Mouse (Mus musculus): ENCODE measurements around the gene Iars. TPM values are rescaled to one million over a fixed set of nuclear protein-coding genes. Genes with fewer than 3 reads are reported as not detected.
"Not testable (repeated sequence)": the region's sequence is repeated elsewhere in the genome, so short reads cannot be mapped to it uniquely, and the experiment has no call there.

Iars gene
- total RNA-seq, 2 experiments from 2014 or later = 68.4 to 68.7 TPM

DNA sequence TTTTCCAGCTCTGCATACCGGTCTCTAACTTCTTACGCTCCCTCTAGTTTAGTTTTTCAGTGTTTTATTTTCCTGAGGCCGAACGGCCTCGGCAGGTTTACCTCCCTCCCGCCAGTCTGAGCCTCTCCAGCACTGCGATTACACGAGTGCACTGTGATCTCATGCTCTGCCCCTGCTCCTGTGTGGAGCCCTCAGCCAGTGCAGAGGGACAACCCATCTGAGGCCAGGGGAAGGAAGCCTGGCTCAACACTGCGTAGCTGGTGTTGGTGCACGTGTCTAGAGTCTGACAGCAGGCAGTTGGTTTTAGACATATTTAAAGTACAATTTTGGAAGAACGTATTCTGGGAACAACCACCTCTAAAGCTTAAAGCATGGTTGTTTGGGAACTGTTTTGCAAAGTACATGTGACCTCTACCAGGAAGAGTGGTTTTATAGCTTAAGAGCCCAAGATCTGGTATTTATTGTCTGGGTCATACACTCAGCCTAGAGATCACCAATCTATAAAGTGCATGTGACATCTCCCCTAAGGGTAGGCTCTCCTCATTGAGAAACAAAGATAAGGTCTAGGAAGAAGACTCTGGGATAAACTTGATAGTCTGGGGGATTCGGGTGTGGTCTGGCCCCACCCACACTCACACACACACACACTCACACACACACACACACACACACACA lies 30.3 kb downstream of the Iars start:
- no peak for DNase-seq
- intact Hi-C loops (cut with DNase I) = no loop called here

DNA sequence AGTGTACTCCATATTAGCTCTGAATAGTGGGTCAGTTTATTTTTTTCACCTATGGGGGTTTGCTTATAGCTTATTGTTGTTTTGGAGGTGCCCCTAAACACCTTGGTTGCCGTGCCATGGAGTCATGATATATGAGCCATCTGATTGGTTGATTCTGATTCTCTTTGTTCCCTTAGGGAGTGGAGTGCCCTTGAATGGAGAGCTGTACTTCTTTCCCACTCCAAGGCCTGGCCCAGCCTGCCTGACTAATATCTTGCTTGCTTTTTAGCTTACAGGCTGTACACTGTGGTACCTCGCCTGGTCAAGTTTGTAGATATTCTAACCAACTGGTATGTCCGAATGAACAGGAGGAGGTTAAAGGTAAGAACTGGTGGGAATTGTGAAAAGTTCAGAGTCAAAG lies 37.4 kb downstream of the Iars start:
- no peak for DNase-seq
- intact Hi-C loops (cut with DNase I) = no loop called here

- intact Hi-C loops (cut with DNase I) = no loop called here
- DNase-seq = no peak
Observed at GRCm38 (mm10) chr13:49736430-49736829, 54.5 kb downstream of the Iars start.

GRCm38 (mm10) chr13:49738011-49738410 lies 56.1 kb downstream of the Iars start:
- no peak for DNase-seq
- intact Hi-C loops (cut with DNase I) = no loop called here

- intact Hi-C loops (cut with DNase I) = no loop called here
- no peak for DNase-seq
Observed at GRCm38 (mm10) chr13:49741285-49742040, 59.6 kb downstream of the Iars start.

GRCm38 (mm10) chr13:49756591-49756990 lies 74.7 kb downstream of the Iars start:
- DNase-seq = no peak
- intact Hi-C loops (cut with DNase I) = no loop called here

- intact Hi-C loops (cut with DNase I) = no loop called here
- DNase-seq = no peak
Observed at GRCm38 (mm10) chr13:49757966-49758365, 76.1 kb downstream of the Iars start.

DNA sequence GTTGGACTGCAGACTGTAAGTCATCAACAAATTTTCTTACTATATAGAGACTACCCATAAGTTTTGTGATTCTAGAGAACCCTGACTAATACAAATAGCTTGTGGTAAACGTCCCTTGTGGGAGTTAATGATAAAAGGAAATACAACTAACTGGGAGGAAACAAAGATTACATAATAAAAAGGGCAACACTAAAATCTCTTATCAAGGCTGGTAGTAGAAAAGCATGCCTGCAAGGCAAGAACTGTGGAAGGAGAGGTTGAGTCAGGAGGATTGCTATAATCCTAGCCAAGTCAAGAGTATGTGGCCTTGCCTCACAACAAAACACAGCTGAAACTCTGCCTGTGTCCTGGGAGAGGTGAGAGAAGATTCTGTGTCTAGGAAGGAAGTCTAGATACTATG lies 78.8 kb downstream of the Iars start:
- intact Hi-C loops (cut with DNase I) = no loop called here
- DNase-seq = no peak

DNA sequence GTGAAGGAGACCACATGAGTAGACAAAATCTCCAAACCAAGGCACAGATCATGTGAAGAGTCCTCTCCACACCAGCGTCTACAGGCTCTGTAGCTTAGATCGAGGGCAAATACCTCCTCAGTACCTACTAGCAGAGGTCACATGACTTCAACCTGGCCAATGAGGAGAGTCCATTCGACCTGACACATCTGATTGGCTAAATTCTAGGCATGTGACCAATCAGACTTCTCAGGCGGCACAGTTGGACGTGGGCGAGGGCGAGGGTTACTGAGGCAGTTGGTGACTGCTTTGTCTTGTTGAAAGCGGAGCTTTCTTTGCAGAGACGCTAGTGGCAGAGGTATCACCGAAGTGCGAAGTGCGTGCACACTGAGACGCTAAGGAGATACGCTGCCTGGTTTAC lies 80.3 kb downstream of the Iars start:
- intact Hi-C loops (cut with DNase I) = no loop called here

GRCm38 (mm10) chr13:49765306-49765705 lies 83.4 kb downstream of the Iars start:
- intact Hi-C loops (cut with DNase I) = no loop called here
- DNase-seq = no peak

More for the DNA sequence above, 80.3 kb downstream of the Iars start:
- no peak for DNase-seq

- no peak for DNase-seq
- intact Hi-C loops (cut with DNase I) = no loop called here
Observed at GRCm38 (mm10) chr13:49766269-49766668, 84.4 kb downstream of the Iars start.

GRCm38 (mm10) chr13:49768048-49768447 lies 86.1 kb downstream of the Iars start:
- intact Hi-C loops (cut with DNase I) = no loop called here

GRCm38 (mm10) chr13:49769111-49769510 lies 87.2 kb downstream of the Iars start:
- intact Hi-C loops (cut with DNase I) = no loop called here
- DNase-seq = no peak

More at GRCm38 (mm10) chr13:49768048-49768447, 86.1 kb downstream of the Iars start:
- DNase-seq = no peak

- intact Hi-C loops (cut with DNase I); DNase-seq: not testable (repeated sequence)
Observed at GRCm38 (mm10) chr13:49771536-49771935, 89.6 kb downstream of the Iars start.

Other genes with a start within 250 kb of the Iars start
- gene Tes3-ps, start 188.8 kb upstream of the Iars start, total RNA-seq (2021) = 1 to 10 TPM; 1.1 to 1.5 TPM
- gene Ecm2, start 177.3 kb upstream of the Iars start, total RNA-seq (2021) = 10 to 100 TPM; 14.2 to 14.5 TPM
- gene Aspn, start 137.7 kb upstream of the Iars start, total RNA-seq (2021) = 10 to 100 TPM; 21.3 to 29.7 TPM
- 1 to 10 TPM; 1.6 to 1.8 TPM for gene Omd, start 99.6 kb upstream of the Iars start, total RNA-seq (2021)
- 10 to 100 TPM; 78.1 to 94.6 TPM for gene Ogn, start 74.1 kb upstream of the Iars start, total RNA-seq (2021)
- 1 to 10 TPM; 1.8 to 3.1 TPM for gene Cenpp, start 29.3 kb upstream of the Iars start, total RNA-seq (2021)
- gene Nol8, start 29.0 kb upstream of the Iars start, total RNA-seq (2021) = 10 to 100 TPM; 20.6 to 21.1 TPM
- under 1 TPM; 0.51 to 0.58 TPM for gene Gm30302, start 116.9 kb downstream of the Iars start, total RNA-seq (2021)

All from heart, postnatal 36 days (tissue).